ENCODE assay signal across 8 mouse cellular contexts in genomic region chr15:83366933-83367552, GRCm38 (mm10). TPM values are rescaled to one million over a fixed set of nuclear protein-coding genes. Genes with fewer than 3 reads are reported as not detected.
DNase-seq lines count a peak whose midpoint lies in the region; ATAC-seq lines count a peak whose summit lies in the region.

No protein-coding gene starts in this region.

- H3K4me2 ChIP-seq in hindbrain, embryonic 16.5 days (ENCODE audit: low read length): peak overlapping the region; percentile 57

- 0 out of 2 replicates have a peak overlapping the region, but pooled peaks have one; percentile 11 for H3K9ac ChIP-seq in hindbrain, embryonic 16.5 days (ENCODE audit: low read depth, low read length)

- no peaks in the 10 kb centered on the region for H3K27me3 ChIP-seq in hindbrain, embryonic 16.5 days (replicated peaks; ENCODE audit: control insufficient read depth, insufficient read depth, low read length)
- peaks cover 3% of the 10 kb centered on the region for H3K27me3 ChIP-seq in megakaryocyte, embryonic 14.5 days (replicated peaks)

- H3K36me3 ChIP-seq in hindbrain, embryonic 16.5 days (ENCODE audit: control insufficient read depth, insufficient read depth, low read length): no peaks in the 10 kb centered on the region
- H3K36me3 ChIP-seq in megakaryocyte, embryonic 14.5 days (replicated peaks; ENCODE audit: low read length): peaks cover 7% of the 10 kb centered on the region

- 23% methylated on average over 52 of the region's 58 CpGs for WGBS in hindbrain, embryonic 16.5 days

- intact Hi-C loops in left cerebral cortex, postnatal 10 days (cut with DNase I): no loop called here

- DNase-seq in cerebellum, postnatal 36 days: peak; percentile 28 to 61
- DNase-seq in gastrocnemius, adult 18-20 months (ENCODE audit: low spot score): peak; percentile 48
- peak; percentile 20 to 90 for DNase-seq in left cerebral cortex, postnatal 10 days (ENCODE audit: extremely low spot score in 1 of 2, low spot score in 2 of 2)
- peak; percentile 78 to 82 for DNase-seq in right cerebral cortex, postnatal 10 days (ENCODE audit: low spot score in 2 of 2)
- DNase-seq in urinary bladder, postnatal 14 days (ENCODE audit: low spot score): peak; percentile 88

- peak overlapping the region; percentile 40 for H3K4me3 ChIP-seq in hindbrain, embryonic 16.5 days (ENCODE audit: low read length)
- H3K4me3 ChIP-seq in megakaryocyte, embryonic 14.5 days (replicated peaks): peak overlapping the region; percentile 88

- no peak overlapping the region for H3K27ac ChIP-seq in hindbrain, embryonic 16.5 days (ENCODE audit: low read depth, low read length)

- ATAC-seq in activated CD4-positive, CD25-positive, alpha-beta regulatory T cell, adult 4 months: peak; percentile 57
- ATAC-seq in hindbrain, embryonic 16.5 days: peak; percentile 96

- no peaks in the 10 kb centered on the region for H3K9me3 ChIP-seq in hindbrain, embryonic 16.5 days (ENCODE audit: control insufficient read depth, low read length)
- no peaks in the 10 kb centered on the region for H3K9me3 ChIP-seq in megakaryocyte, embryonic 14.5 days

- H3K4me1 ChIP-seq in hindbrain, embryonic 16.5 days (ENCODE audit: control insufficient read depth, insufficient read depth, low read depth, low read length): no peaks in the 10 kb centered on the region; the same call in 1 of the 2 replicates
- H3K4me1 ChIP-seq in megakaryocyte, embryonic 14.5 days: peaks cover 43% of the 10 kb centered on the region

RNA-seq across cellular contexts. Expression of gene Arfgap3, which starts 17.0 kb away (rescaled TPM):
- polyA plus RNA-seq in activated CD4-positive, CD25-positive, alpha-beta regulatory T cell, adult 4 months (2017; shearing (Covaris generic)): 10 to 100 TPM; 11.3 to 13.7 TPM
- 1 to 10 TPM; 5.4 to 6.0 TPM for total RNA-seq in gastrocnemius, adult 18-20 months (2021)
- polyA plus RNA-seq in hindbrain, embryonic 16.5 days (2015; fragmentation: Nextera tagmentation; extraction: Ambion mirVana): 39.4 and 43.3 TPM in 2 replicates
- 10 to 100 TPM; 20.1 to 23.4 TPM for total RNA-seq in left cerebral cortex, postnatal 10 days (2021)
- 4.4 and 22.6 TPM in 2 replicates for polyA plus RNA-seq in megakaryocyte, embryonic 14.5 days (2012; ENCODE audit: insufficient read depth, low replicate concordance)
